Mouse (Mus musculus): ENCODE data around the gene Gm8871.
"Not testable (repeated sequence)": the region's sequence is repeated elsewhere in the genome, so short reads cannot be mapped to it uniquely, and the experiment has no call there.

The Gm8871 gene

GRCm38 (mm10) chr5:10947505-10947904 lies at the start of gene Gm8871, which contains the start of gene Gm8857:
Gm8871 (plus strand) TSS chr5:10947805.
Gm8857 (plus strand) TSS chr5:10947807.
- DNase-seq (ENCODE audit: low spot score): not testable (repeated sequence)

- DNase-seq (ENCODE audit: low spot score): not testable (repeated sequence)
Measured at GRCm38 (mm10) chr5:10953512-10953911, 5.9 kb downstream of the Gm8871 start.

- not testable (repeated sequence) for DNase-seq (ENCODE audit: low spot score)
Measured at GRCm38 (mm10) chr5:10958057-10958456, 10.5 kb downstream of the Gm8871 start.

Measured in T-cell, adult 2 months (primary cell).